Mouse (Mus musculus) heart, embryonic 16.5 days (tissue): ENCODE data around the gene Ybx2. TPM values are rescaled to one million over a fixed set of nuclear protein-coding genes. Genes with fewer than 3 reads are reported as not detected.

Experiments used
- ATAC-seq: fragments of 200-750 bp; cut with Nextera tagmentation; replicated peaks from 2 replicates; pipeline ENCODE4 v1.8.0; 2017; ENCODE audit warnings: moderate number of reproducible peaks; ENCODE audit not compliant: insufficient read depth, low FRiP score; ENCODE audit errors: extremely low read depth
- H3K27ac ChIP-seq: fragments of 300-500 bp; sonication (generic); 2 replicates; pipeline ENCODE4 v1.5.1; 2014; ENCODE audit warnings: mild to moderate bottlenecking, low read length, control low read depth, moderate library complexity
- H3K27me3 ChIP-seq: fragments of 300-500 bp; sonication (generic); 2 replicates; pipeline ENCODE4 v1.6.1; 2014; ENCODE audit warnings: low read length, mixed read lengths; ENCODE audit not compliant: control insufficient read depth, insufficient read depth
- H3K36me3 ChIP-seq: fragments of 300-500 bp; sonication (generic); 2 replicates; pipeline ENCODE4 v1.6.1; 2014; ENCODE audit not compliant: control insufficient read depth, insufficient read depth
- H3K4me1 ChIP-seq: fragments of 300-500 bp; sonication (generic); 2 replicates; pipeline ENCODE4 v1.6.1; 2014; ENCODE audit warnings: low read length, mixed read lengths; ENCODE audit not compliant: control insufficient read depth, insufficient read depth
- H3K4me2 ChIP-seq: fragments of 300-500 bp; sonication (generic); 2 replicates; pipeline ENCODE4 v1.6.1; 2014; ENCODE audit warnings: low read depth, mild to moderate bottlenecking, control low read depth, low read length
- H3K4me3 ChIP-seq: fragments of 300-500 bp; sonication (generic); 2 replicates; pipeline ENCODE4 v1.5.1; 2014; ENCODE audit warnings: mild to moderate bottlenecking, control low read depth, low read length
- H3K9ac ChIP-seq: fragments of 300-500 bp; sonication (generic); 2 replicates; pipeline ENCODE4 v1.6.1; 2014; ENCODE audit warnings: low read length, control low read depth
- H3K9me3 ChIP-seq: fragments of 300-500 bp; sonication (generic); replicated peaks from 2 replicates; pipeline ENCODE4 v1.6.1; 2016; ENCODE audit warnings: low read length; ENCODE audit not compliant: control insufficient read depth
- WGBS: fragments of 180-500 bp; shearing (Covaris S2); extraction: QIAGEN DNeasy Blood & Tissue Kit; methylation state at CpG from one replicate; pipeline ENCODE4 v1.1.7; 2014; 5-methylcytosine and 5-hydroxymethylcytosine counted together
- polyA plus RNA-seq: library from polyadenylated mRNA; unstranded; fragments of >200 nt; fragmentation: Nextera tagmentation; extraction: Ambion mirVana; gene quantifications from 2 replicates; pipeline ENCODE4 v1.2.1, GENCODE M21; 2015

The Ybx2 gene
- polyA plus RNA-seq, 1 experiment from 2014 or later: 5.3 TPM

- 0 out of 2 replicates have a peak, but pooled peaks cover 2% of the 10 kb centered on the region for H3K27me3 ChIP-seq
- peak overlapping the region; percentile 53; the same call in 1 of the 2 replicates for H3K27ac ChIP-seq
- no peak for ATAC-seq
- H3K4me3 ChIP-seq: no peak overlapping the region
- H3K4me1 ChIP-seq: peaks cover 12% of the 10 kb centered on the region
- no peak overlapping the region for H3K9ac ChIP-seq
- H3K9me3 ChIP-seq: no peaks in the 10 kb centered on the region
- no peaks in the 10 kb centered on the region for H3K36me3 ChIP-seq
- H3K4me2 ChIP-seq: no peak overlapping the region
- 65% methylated on average over 3 of the region's 3 CpGs for WGBS
Measured at GRCm38 (mm10) chr11:69930967-69931537, 4.5 kb upstream of the Ybx2 start.

DNA sequence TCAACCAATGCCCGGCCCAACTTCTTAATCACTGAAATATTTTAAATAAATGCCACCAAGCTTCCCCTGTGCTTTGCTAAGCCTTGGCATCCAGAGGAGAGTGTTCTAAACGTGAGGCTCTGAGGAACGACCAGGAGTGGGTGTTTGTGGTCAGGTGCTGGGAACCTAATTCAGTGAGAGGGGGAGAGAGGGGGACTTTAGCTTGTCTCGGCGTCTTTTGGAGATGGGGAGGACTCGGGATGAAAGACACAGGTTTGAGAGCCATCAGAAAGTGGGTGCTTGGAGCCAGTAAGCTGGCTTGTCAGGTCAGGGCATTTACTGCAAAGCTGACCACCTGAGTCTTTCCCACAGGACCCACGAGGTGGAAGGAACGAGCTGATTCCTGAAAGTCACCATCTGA lies 3.8 kb upstream of the Ybx2 start:
- H3K9ac ChIP-seq: no peak overlapping the region
- 60% methylated on average over 8 of the region's 8 CpGs for WGBS
- no peak for ATAC-seq
- H3K36me3 ChIP-seq: no peaks in the 10 kb centered on the region
- no peak overlapping the region for H3K4me2 ChIP-seq
- H3K27ac ChIP-seq: no peak overlapping the region
- 0 out of 2 replicates have a peak, but pooled peaks cover 2% of the 10 kb centered on the region for H3K27me3 ChIP-seq
- no peak overlapping the region for H3K4me3 ChIP-seq
- H3K4me1 ChIP-seq: peaks cover 19% of the 10 kb centered on the region
- no peaks in the 10 kb centered on the region for H3K9me3 ChIP-seq

- H3K9me3 ChIP-seq: no peaks in the 10 kb centered on the region
- H3K27me3 ChIP-seq: 0 out of 2 replicates have a peak, but pooled peaks cover 2% of the 10 kb centered on the region
- H3K36me3 ChIP-seq: no peaks in the 10 kb centered on the region
- no peak overlapping the region for H3K27ac ChIP-seq
- WGBS: 34% methylated on average over 3 of the region's 3 CpGs
- no peak overlapping the region for H3K4me2 ChIP-seq
- H3K4me3 ChIP-seq: no peak overlapping the region
- peaks cover 24% of the 10 kb centered on the region for H3K4me1 ChIP-seq
- ATAC-seq: no peak
- H3K9ac ChIP-seq: no peak overlapping the region
Measured at GRCm38 (mm10) chr11:69932254-69932653, 3.3 kb upstream of the Ybx2 start.

DNA sequence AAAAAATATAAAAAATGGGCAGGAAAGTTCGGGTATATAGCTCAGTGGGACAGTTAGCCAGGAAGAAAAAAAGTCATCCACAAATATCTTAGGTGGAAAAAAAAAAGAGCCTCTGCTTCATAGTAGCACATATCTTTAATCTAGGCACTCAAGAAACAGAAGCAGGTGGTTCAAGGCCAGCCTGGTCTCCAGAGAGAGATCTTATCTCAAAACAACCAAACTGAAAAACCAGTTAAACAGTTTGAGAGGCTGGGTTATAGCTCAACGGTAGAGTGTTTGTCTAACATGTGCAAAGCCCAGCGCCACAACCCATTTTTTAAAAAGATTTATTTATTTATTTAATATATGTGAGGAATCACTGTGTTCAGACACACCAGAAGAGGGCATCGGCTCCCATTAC lies 2.5 kb upstream of the Ybx2 start:
- 64% methylated on average over 4 of the region's 4 CpGs for WGBS
- no peaks in the 10 kb centered on the region for H3K36me3 ChIP-seq
- H3K4me3 ChIP-seq: no peak overlapping the region
- no peaks in the 10 kb centered on the region for H3K9me3 ChIP-seq
- 0 out of 2 replicates have a peak, but pooled peaks cover 3% of the 10 kb centered on the region for H3K27me3 ChIP-seq
- H3K9ac ChIP-seq: no peak overlapping the region
- H3K27ac ChIP-seq: no peak overlapping the region; the same call in 1 of the 2 replicates
- H3K4me1 ChIP-seq: peaks cover 32% of the 10 kb centered on the region
- no peak overlapping the region for H3K4me2 ChIP-seq
- ATAC-seq: no peak

DNA sequence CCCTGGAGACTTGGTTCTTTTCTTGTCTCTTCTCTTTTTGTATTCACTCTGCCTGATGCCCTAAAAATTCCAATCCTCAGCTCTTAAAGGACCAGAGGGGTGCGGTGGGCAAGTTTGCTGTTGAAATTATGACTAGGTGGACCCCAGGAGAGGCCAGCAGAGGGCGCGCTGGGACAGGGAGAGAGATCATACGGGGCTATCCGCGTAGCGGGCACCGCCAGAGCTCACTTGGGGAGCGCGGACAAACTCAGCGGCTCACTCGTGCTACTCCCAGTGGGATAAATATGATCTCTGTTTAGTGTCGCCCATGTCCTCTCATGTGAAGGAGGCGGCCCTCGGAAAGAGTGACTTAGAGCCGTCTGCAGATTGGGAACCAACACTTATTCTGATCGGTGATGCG lies 1.4 kb upstream of the Ybx2 start:
- no peaks in the 10 kb centered on the region for H3K36me3 ChIP-seq
- H3K9ac ChIP-seq: no peak overlapping the region
- ATAC-seq: peak; percentile 57
- peak overlapping the region; percentile 38 for H3K4me3 ChIP-seq
- peaks cover 33% of the 10 kb centered on the region for H3K4me1 ChIP-seq
- H3K4me2 ChIP-seq: peak overlapping the region; percentile 64
- H3K9me3 ChIP-seq: no peaks in the 10 kb centered on the region
- WGBS: under 1% methylated on average over 18 of the region's 18 CpGs
- no peak overlapping the region for H3K27ac ChIP-seq
- 0 out of 2 replicates have a peak, but pooled peaks cover 6% of the 10 kb centered on the region for H3K27me3 ChIP-seq

GRCm38 (mm10) chr11:69934681-69935080 lies 915 bp upstream of the Ybx2 start:
- H3K36me3 ChIP-seq: no peaks in the 10 kb centered on the region
- H3K27ac ChIP-seq: no peak overlapping the region
- WGBS: 16% methylated on average over 6 of the region's 6 CpGs
- ATAC-seq: no peak
- peak overlapping the region; percentile 64 for H3K4me2 ChIP-seq
- H3K9ac ChIP-seq: no peak overlapping the region
- no peaks in the 10 kb centered on the region for H3K9me3 ChIP-seq
- H3K27me3 ChIP-seq: 0 out of 2 replicates have a peak, but pooled peaks cover 6% of the 10 kb centered on the region
- no peak overlapping the region for H3K4me3 ChIP-seq
- H3K4me1 ChIP-seq: peaks cover 33% of the 10 kb centered on the region

DNA sequence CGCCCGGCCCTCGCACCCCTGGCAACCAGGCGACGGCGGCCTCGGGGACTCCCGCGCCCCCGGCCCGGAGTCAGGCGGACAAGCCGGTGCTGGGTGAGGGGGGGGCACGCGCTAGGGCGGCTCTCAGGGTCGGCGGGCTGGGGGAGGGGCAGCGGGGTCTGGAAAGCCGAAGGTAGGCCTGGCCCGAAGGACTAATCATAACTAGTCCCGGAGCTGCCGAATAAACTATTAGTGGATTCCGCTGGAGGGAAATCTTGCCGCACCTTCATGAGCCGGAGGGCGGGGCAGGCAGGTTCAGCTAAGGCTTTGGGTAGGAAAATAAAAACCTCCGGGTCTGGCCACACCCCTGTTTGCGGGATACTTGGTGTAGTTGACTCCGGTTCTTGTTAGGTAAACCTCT lies 560 bp downstream of the Ybx2 start:
- Histone ChIP-seq H3K27me3 (0 out of 2 replicates have a peak, but pooled peaks cover 6% of the 10 kb centered on the region), H3K4me1 (peaks cover 33% of the 10 kb centered on the region), H3K9me3 (no peaks in the 10 kb centered on the region), H3K4me2 (peak overlapping the region; percentile 100), H3K36me3 (no peaks in the 10 kb centered on the region), H3K27ac (peak overlapping the region; percentile 35; the same call in 1 of the 2 replicates), H3K4me3 (peak overlapping the region; percentile 65), H3K9ac (peak overlapping the region; percentile 66)
- no peak; the same call in 1 of the 2 replicates for ATAC-seq
- 3% methylated on average over 27 of the region's 30 CpGs for WGBS

DNA sequence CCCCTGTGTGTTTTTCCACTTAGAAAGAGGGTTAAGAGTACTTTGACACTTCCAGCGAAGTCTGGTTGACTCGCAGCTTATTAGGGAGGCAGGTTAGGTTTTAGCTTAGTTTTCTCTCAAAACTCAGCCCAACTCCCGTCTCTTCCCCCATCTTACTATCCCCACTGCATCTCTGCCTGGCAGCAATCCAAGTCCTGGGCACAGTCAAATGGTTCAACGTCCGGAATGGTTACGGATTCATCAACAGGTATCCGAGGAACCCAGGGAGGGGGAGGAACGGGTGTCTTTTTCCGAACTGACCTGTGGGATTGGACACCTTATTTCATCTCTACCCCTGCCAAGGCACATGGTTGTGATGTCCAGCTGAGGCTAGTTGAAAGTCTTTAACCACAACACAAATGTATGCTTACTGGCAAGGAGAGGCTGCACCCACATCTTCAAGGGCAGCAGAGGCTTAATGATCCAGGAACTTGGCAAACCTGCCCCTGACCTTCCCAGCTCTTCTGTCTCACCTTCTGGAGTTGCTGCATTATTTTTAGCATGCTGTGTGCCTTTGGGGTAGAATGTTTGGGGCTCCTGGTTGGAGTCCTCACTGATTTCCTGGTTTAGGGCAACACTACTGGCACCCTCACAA lies 1.2 kb downstream of the Ybx2 start:
- no peak for ATAC-seq
- Histone ChIP-seq H3K27ac (peak overlapping the region; percentile 60), H3K27me3 (0 out of 2 replicates have a peak, but pooled peaks cover 6% of the 10 kb centered on the region)

GRCm38 (mm10) chr11:69937385-69937784 lies 1.8 kb downstream of the Ybx2 start:
- Histone ChIP-seq H3K27ac (peak overlapping the region; percentile 60), H3K4me2 (peak overlapping the region; percentile 100), H3K9me3 (no peaks in the 10 kb centered on the region), H3K4me3 (no peak overlapping the region; the same call in 1 of the 2 replicates), H3K36me3 (no peaks in the 10 kb centered on the region), H3K27me3 (0 out of 2 replicates have a peak, but pooled peaks cover 6% of the 10 kb centered on the region), H3K9ac (peak overlapping the region; percentile 66), H3K4me1 (peaks cover 33% of the 10 kb centered on the region)
- WGBS: 33% methylated on average over 4 of the region's 4 CpGs
- no peak for ATAC-seq

More for the DNA sequence above, 1.2 kb downstream of the Ybx2 start:
- WGBS: 34% methylated on average over 9 of the region's 9 CpGs
- Histone ChIP-seq H3K4me2 (peak overlapping the region; percentile 100), H3K9ac (peak overlapping the region; percentile 66), H3K4me3 (peak overlapping the region; percentile 65), H3K9me3 (no peaks in the 10 kb centered on the region), H3K36me3 (no peaks in the 10 kb centered on the region), H3K4me1 (peaks cover 33% of the 10 kb centered on the region)
